Mouse (Mus musculus) urinary bladder, postnatal 36 days (tissue): Measurements from ENCODE around the gene Pole2.
A peak's percentile ranks its signal among the peaks of the same experiment; 100 is the strongest.
"Not testable (repeated sequence)": the region's sequence is repeated elsewhere in the genome, so short reads cannot be mapped to it uniquely, and the experiment has no call there.

Experiments
- DNase-seq, 2 experiments: peaks; one replicate each; pipeline ENCODE4 v3.0.0; 2022; ENCODE audit warnings: low spot score in 2 of 2, mixed read lengths in 1 of 2

The Pole2 gene

GRCm38 (mm10) chr12:69179371-69179770 lies 48.6 kb downstream of the Pole2 start:
- no peak for DNase-seq

- DNase-seq = no peak
Measured at GRCm38 (mm10) chr12:69177526-69177925, 50.5 kb downstream of the Pole2 start.

- DNase-seq = no peak
Measured at GRCm38 (mm10) chr12:69175975-69176374, 52.0 kb downstream of the Pole2 start.

DNA sequence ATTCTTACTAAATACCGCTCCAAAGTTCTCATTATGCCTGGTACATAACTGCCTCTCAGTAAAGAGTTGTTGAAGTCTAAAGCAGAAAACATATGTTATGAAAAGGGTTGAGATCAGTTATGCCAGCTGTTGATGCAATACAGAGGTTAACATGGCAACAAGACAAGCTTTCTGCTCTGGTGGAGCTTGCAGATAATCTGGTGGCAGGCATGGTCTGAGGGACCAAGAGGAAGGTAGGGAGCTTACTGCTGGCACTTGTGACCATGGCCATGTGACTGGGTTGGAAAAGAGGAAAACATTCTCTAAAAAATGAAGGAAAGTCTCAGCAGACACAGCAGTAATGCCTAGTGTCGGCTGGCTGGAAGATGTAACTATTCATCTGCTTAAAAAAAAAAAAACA lies 56.7 kb downstream of the Pole2 start:
- no peak for DNase-seq

- peak; percentile 84 to 86 for DNase-seq
Measured at GRCm38 (mm10) chr12:69168461-69169106, 59.4 kb downstream of the Pole2 start, which contains the start of gene Lrr1. TSS of gene Lrr1 (plus strand) at chr12:69168814.

- DNase-seq = no peak
Measured at GRCm38 (mm10) chr12:69167656-69168460, 60.1 kb downstream of the Pole2 start.

- DNase-seq = not testable (repeated sequence)
Measured at GRCm38 (mm10) chr12:69166861-69167581, 61.0 kb downstream of the Pole2 start.

- DNase-seq = no peak
Measured at GRCm38 (mm10) chr12:69164904-69165303, 63.1 kb downstream of the Pole2 start.

DNA sequence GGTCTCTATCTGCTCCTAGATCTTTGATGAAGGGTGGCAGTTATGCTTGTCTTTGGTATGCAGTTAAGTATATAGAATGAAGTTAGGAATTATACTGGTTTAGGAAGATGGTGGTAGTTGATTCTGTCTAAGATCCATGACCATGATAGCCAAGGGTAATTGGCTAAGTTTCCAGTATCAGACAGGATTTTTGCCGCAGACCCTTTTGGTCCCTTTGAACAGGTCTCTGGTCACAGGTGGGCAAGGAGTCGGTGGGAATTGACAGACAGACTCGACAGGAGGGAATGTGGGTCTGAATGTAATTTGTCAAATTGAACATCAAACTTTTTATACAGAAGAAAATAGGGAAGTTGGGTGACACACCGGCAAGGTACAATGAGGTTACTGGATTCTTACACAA lies 64.4 kb downstream of the Pole2 start:
- not testable (repeated sequence) for DNase-seq

GRCm38 (mm10) chr12:69160677-69161076 lies 67.3 kb downstream of the Pole2 start:
- not testable (repeated sequence) for DNase-seq

GRCm38 (mm10) chr12:69159578-69159940 lies 68.4 kb downstream of the Pole2 start:
- DNase-seq = no peak

DNA sequence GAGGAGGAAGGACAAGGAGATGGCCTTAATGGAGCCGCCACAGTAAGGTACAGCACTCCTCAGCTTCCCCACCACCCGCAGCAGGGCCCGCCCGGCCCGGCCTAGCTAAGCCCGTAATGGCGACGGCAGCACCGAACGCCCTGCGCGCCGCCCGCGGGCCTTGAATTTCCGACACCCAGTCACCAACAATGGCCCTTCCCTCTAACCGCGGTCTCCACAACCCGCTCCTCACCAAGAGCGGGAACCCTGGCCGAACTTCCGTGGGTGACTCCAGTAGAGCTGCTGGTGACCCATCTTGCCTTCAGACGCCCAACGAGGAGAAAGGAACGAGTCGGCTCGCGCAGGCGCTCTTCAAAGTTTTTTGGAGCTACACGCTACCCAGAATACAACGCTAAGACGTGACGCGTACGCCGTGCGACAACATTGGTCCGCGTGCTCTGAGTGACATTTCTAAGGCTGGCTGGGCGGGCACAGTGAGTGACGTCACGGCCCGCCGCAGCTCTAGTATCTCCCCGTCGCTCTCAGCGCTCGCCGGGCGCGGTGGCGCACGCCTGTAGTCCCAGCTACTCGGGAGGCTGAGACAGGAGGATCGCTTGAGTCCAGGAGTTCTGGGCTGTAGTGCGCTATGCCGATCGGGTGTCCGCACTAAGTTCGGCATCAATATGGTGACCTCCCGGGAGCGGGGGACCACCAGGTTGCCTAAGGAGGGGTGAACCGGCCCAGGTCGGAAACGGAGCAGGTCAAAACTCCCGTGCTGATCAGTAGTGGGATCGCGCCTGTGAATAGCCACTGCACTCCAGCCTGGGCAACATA lies 69.0 kb downstream of the Pole2 start, which contains the start of gene Rps29:
Gene Rps29 (minus strand): TSS at position 422 of the 813 bp plus-strand sequence.
- DNase-seq = peak; percentile 93 to 97

DNA sequence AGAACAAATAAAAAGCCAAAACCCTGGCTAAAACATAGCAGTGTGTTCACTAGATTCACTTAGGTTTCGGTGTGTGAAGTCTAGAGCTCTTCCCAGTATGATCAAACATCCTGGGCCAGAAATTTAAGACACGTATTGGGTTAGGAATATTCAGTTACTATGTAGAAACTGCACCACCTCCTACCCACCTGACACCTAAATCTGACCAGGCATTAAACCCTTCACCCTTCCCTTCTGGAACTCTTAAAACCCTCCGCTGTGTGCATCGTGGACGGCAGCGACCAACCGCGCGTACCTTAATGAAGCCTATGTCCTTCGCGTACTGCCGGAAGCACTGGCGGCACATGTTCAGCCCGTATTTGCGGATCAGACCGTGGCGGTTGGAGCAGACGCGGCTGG lies 69.6 kb downstream of the Pole2 start:
- DNase-seq = no peak

DNA sequence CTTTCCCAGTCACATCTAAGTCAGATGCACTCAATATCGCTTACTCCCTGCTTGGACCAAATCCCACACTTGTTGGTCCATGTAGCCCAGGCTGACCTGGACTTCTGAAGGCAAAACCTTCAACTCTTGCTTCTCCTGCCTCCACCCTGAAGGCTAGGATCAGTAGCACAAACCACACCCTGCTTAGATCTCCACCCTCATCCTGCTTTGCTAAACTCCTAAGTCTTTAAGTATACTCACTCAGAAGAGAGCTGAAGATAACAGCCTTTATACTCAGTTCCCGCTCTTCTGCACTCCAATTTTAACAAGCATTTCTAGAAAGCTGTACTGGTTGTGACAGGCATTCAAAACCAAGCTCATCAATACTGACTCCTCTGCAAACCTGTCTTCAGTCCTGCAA lies 70.9 kb downstream of the Pole2 start:
- DNase-seq = no peak

GRCm38 (mm10) chr12:69156436-69156835 lies 71.6 kb downstream of the Pole2 start:
- no peak for DNase-seq

DNA sequence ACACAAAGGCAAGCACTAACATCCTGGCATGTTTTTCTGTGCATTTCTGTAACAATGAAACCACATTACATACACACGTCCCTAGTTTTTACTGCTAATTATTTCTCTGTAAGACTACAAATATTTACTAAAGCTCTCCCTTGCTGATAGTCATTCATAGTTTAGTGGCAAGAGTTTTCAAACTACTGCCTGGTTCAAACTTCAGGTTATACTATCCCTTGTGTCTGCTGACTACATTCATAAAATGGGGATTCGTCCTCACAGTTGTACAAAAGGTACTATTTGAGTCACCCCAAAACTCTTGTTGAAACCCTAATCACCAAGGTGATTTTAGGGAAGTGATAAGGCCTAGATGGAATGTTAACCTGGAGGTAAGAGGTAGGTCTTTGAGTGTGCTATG lies 72.1 kb downstream of the Pole2 start:
- DNase-seq = no peak
